Mouse (Mus musculus) 416B (cell line): ENCODE data around the gene Ptch1.

Experiments
- DNase-seq: peaks from one replicate; pipeline ENCODE4 v3.0.0; 2011; ENCODE audit warnings: low read depth

The Ptch1 gene

GRCm38 (mm10) chr13:63573256-63573835 lies at the start of gene Ptch1:
Gene Ptch1 (minus strand): TSS chr13:63573598.
- no peak for DNase-seq

- peak; percentile 23 for DNase-seq
These were observed 47.9 kb upstream of the Ptch1 start for GRCm38 (mm10) chr13:63621301-63621700.

GRCm38 (mm10) chr13:63613201-63613600 lies 39.8 kb upstream of the Ptch1 start:
- no peak for DNase-seq

GRCm38 (mm10) chr13:63609734-63610133 lies 36.3 kb upstream of the Ptch1 start:
- DNase-seq, result no peak

- no peak for DNase-seq
These were observed 24.2 kb upstream of the Ptch1 start for GRCm38 (mm10) chr13:63597593-63597992.

GRCm38 (mm10) chr13:63595869-63596268 lies 22.5 kb upstream of the Ptch1 start:
- DNase-seq, result peak; percentile 32

GRCm38 (mm10) chr13:63593469-63594050 lies 20.2 kb upstream of the Ptch1 start:
- no peak for DNase-seq

- DNase-seq, result no peak
These were observed 19.4 kb upstream of the Ptch1 start for GRCm38 (mm10) chr13:63592755-63593154.

- no peak for DNase-seq
These were observed 1.2 kb upstream of the Ptch1 start for GRCm38 (mm10) chr13:63574601-63575000.

GRCm38 (mm10) chr13:63572453-63573255 lies 744 bp downstream of the Ptch1 start:
- no peak for DNase-seq

- DNase-seq, result no peak
These were observed 1.3 kb downstream of the Ptch1 start for GRCm38 (mm10) chr13:63572111-63572452.

- no peak for DNase-seq
These were observed 2.9 kb downstream of the Ptch1 start for GRCm38 (mm10) chr13:63570456-63570855.

- DNase-seq, result no peak
These were observed 4.0 kb downstream of the Ptch1 start for GRCm38 (mm10) chr13:63569396-63569756.

GRCm38 (mm10) chr13:63568741-63569395 lies 4.5 kb downstream of the Ptch1 start:
- DNase-seq, result no peak

- DNase-seq, result no peak
These were observed 5.1 kb downstream of the Ptch1 start for GRCm38 (mm10) chr13:63568306-63568705.

- DNase-seq, result peak; percentile 94
These were observed 5.6 kb downstream of the Ptch1 start for GRCm38 (mm10) chr13:63567677-63568293.

GRCm38 (mm10) chr13:63566018-63567015 lies 7.1 kb downstream of the Ptch1 start:
- peak; percentile 91 for DNase-seq

GRCm38 (mm10) chr13:63565320-63566017 lies 7.9 kb downstream of the Ptch1 start:
- no peak for DNase-seq

GRCm38 (mm10) chr13:63564626-63565319 lies 8.6 kb downstream of the Ptch1 start:
- peak; percentile 85 for DNase-seq
